Mouse (Mus musculus): ENCODE measurements around the gene Maco1. TPM values are rescaled to one million over a fixed set of nuclear protein-coding genes. Genes with fewer than 3 reads are reported as not detected.
A peak's percentile ranks its signal among the peaks of the same experiment; 100 is the strongest.

Gene Maco1
- polyA plus RNA-seq, 1 experiment from 2014 or later, result 34.4 TPM

GRCm38 (mm10) chr4:134879410-134879981 lies 26.4 kb upstream of the Maco1 start:
- H3K4me3 ChIP-seq (ENCODE audit: low read depth, low read length), result peak overlapping the region; percentile 19; the same call in 1 of the 2 replicates
- TF ChIP-seq CTCF (IDR thresholded peaks at IDR 0.05; ENCODE audit: low read depth), result peak; percentile 79
- H3K9ac ChIP-seq, result no peak overlapping the region
- H3K36me3 ChIP-seq (ENCODE audit: insufficient read depth), result no peaks in the 10 kb centered on the region
- peak; percentile 85 for DNase-seq
- H3K9me3 ChIP-seq (ENCODE audit: low read depth, low read length), result no peaks in the 10 kb centered on the region
- ATAC-seq (ENCODE audit: insufficient read depth), result 0 out of 2 replicates have a peak, but pooled peaks have one; percentile 21
- H3K4me2 ChIP-seq, result peak overlapping the region; percentile 55
- peaks cover 3% of the 10 kb centered on the region; the same call in 1 of the 2 replicates for H3K4me1 ChIP-seq (ENCODE audit: insufficient read depth)
- H3K27ac ChIP-seq (ENCODE audit: low read depth), result no peak overlapping the region
- 5% methylated on average over 17 of the region's 17 CpGs for WGBS
- H3K27me3 ChIP-seq (ENCODE audit: insufficient read depth, low read length), result no peaks in the 10 kb centered on the region

DNA sequence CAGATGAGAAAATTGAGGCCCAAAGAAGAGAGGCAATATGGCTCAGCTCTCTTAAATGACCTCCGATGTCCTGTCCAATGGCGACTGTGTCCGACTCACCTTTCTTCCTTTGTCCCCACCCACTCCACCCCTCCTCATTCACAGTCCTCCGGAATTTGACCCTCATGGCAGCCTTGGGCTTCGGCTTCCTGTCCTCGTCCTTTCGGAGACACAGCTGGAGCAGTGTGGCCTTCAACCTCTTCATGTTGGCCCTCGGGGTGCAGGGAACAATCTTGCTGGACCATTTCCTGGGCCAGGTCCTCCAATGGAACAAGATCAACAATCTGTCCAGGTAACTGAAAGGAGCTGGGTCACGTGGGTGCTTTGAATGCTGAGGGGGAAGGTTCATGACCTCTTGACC lies 23.0 kb upstream of the Maco1 start:
- 77% methylated on average over 9 of the region's 9 CpGs for WGBS
- H3K36me3 ChIP-seq (ENCODE audit: insufficient read depth), result no peaks in the 10 kb centered on the region
- no peaks in the 10 kb centered on the region for H3K9me3 ChIP-seq (ENCODE audit: low read depth, low read length)
- ATAC-seq (ENCODE audit: insufficient read depth), result no peak
- no peak overlapping the region for H3K27ac ChIP-seq (ENCODE audit: low read depth)
- no peak for TF ChIP-seq CTCF (IDR thresholded peaks at IDR 0.05; ENCODE audit: low read depth)
- no peak overlapping the region for H3K4me2 ChIP-seq
- H3K9ac ChIP-seq, result no peak overlapping the region
- peaks cover 3% of the 10 kb centered on the region; the same call in 1 of the 2 replicates for H3K4me1 ChIP-seq (ENCODE audit: insufficient read depth)
- DNase-seq, result no peak
- H3K4me3 ChIP-seq (ENCODE audit: low read depth, low read length), result no peak overlapping the region
- H3K27me3 ChIP-seq (ENCODE audit: insufficient read depth, low read length), result no peaks in the 10 kb centered on the region

GRCm38 (mm10) chr4:134871950-134872349 lies 18.8 kb upstream of the Maco1 start:
- Histone ChIP-seq H3K9me3 (ENCODE audit: low read depth, low read length) (no peaks in the 10 kb centered on the region), H3K27ac (ENCODE audit: low read depth) (no peak overlapping the region), H3K4me3 (ENCODE audit: low read depth, low read length) (no peak overlapping the region), H3K9ac (no peak overlapping the region), H3K4me1 (ENCODE audit: insufficient read depth) (0 out of 2 replicates have a peak, but pooled peaks cover 3% of the 10 kb centered on the region), H3K27me3 (ENCODE audit: insufficient read depth, low read length) (peaks cover 22% of the 10 kb centered on the region), H3K36me3 (ENCODE audit: insufficient read depth) (no peaks in the 10 kb centered on the region), H3K4me2 (no peak overlapping the region)
- 32% methylated on average over 2 of the region's 2 CpGs for WGBS
- DNase-seq (no peak), ATAC-seq (ENCODE audit: insufficient read depth) (no peak)
- TF ChIP-seq CTCF (IDR thresholded peaks at IDR 0.05; ENCODE audit: low read depth), result no peak

DNA sequence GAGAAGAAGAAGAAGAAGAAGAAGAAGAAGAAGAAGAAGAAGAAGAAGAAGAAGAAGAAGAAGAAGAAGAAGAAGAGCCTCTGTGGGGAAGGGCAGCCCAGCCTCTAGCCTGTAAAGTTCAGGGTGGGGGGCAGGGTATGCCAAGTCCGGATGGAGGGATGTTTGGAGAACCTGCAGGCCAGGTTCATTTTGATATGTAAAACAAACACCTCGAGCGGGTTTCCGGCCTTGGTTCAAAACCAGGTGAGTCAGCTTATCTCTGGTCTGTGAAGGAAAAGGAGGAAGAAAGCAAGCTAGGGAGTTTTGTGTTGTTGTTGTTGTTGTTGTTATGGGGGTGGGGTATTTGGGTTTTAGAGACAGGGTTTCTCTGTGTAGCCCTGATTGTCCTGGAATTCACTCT lies 18.3 kb upstream of the Maco1 start:
- peaks cover 22% of the 10 kb centered on the region for H3K27me3 ChIP-seq (ENCODE audit: insufficient read depth, low read length)
- TF ChIP-seq CTCF (IDR thresholded peaks at IDR 0.05; ENCODE audit: low read depth), result no peak
- no peak overlapping the region for H3K4me2 ChIP-seq
- H3K4me1 ChIP-seq (ENCODE audit: insufficient read depth), result 0 out of 2 replicates have a peak, but pooled peaks cover 3% of the 10 kb centered on the region
- no peak overlapping the region for H3K9ac ChIP-seq
- WGBS, result 30% methylated on average over 4 of the region's 4 CpGs
- H3K4me3 ChIP-seq (ENCODE audit: low read depth, low read length), result no peak overlapping the region
- H3K36me3 ChIP-seq (ENCODE audit: insufficient read depth), result no peaks in the 10 kb centered on the region
- no peak overlapping the region for H3K27ac ChIP-seq (ENCODE audit: low read depth)
- H3K9me3 ChIP-seq (ENCODE audit: low read depth, low read length), result no peaks in the 10 kb centered on the region
- no peak for ATAC-seq (ENCODE audit: insufficient read depth)
- DNase-seq, result no peak

DNA sequence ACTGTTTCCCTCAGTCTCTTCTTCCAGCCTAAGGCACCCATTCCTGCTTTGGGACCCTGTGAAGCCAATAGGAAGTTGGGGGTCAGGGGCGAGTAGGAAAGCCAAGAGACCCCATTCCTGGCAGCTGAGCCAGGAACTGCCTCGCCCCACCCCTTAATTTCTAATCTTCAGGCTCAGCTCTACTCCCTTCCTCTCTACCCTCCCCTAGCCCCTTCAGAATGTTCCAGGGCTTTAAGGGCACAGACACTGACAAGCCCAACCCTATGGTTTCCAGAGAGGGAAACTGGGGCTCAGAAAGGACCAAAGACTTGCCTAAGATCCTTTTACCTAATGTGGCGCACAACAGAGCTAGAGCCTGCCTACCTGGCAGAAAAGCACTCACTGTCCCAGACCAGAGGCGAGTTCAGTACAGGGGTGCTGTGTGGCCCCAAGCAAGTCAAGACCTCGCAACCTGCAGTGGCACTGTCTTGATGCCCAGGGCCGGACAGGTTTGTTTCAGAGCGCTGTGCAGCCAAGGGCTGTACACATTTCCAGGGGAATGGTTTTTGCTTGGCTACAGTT lies 16.8 kb upstream of the Maco1 start:
- Histone ChIP-seq H3K27me3 (ENCODE audit: insufficient read depth, low read length) (peaks cover 22% of the 10 kb centered on the region), H3K9ac (peak overlapping the region; percentile 20), H3K36me3 (ENCODE audit: insufficient read depth) (no peaks in the 10 kb centered on the region), H3K9me3 (ENCODE audit: low read depth, low read length) (no peaks in the 10 kb centered on the region), H3K4me1 (ENCODE audit: insufficient read depth) (0 out of 2 replicates have a peak, but pooled peaks cover 3% of the 10 kb centered on the region), H3K4me3 (ENCODE audit: low read depth, low read length) (peak overlapping the region; percentile 12; the same call in 1 of the 2 replicates), H3K4me2 (peak overlapping the region; percentile 51), H3K27ac (ENCODE audit: low read depth) (no peak overlapping the region)
- no peak; the same call in 1 of the 2 replicates for ATAC-seq (ENCODE audit: insufficient read depth)
- no peak for TF ChIP-seq CTCF (IDR thresholded peaks at IDR 0.05; ENCODE audit: low read depth)
- 44% methylated on average over 7 of the region's 7 CpGs for WGBS
- DNase-seq, result no peak

GRCm38 (mm10) chr4:134869068-134869730 lies 16.1 kb upstream of the Maco1 start:
- H3K27me3 ChIP-seq (ENCODE audit: insufficient read depth, low read length), result peaks cover 22% of the 10 kb centered on the region
- peak overlapping the region; percentile 34; the same call in 1 of the 2 replicates for H3K27ac ChIP-seq (ENCODE audit: low read depth)
- H3K9ac ChIP-seq, result peak overlapping the region; percentile 20; the same call in 1 of the 2 replicates
- H3K4me1 ChIP-seq (ENCODE audit: insufficient read depth), result 0 out of 2 replicates have a peak, but pooled peaks cover 3% of the 10 kb centered on the region
- no peak for TF ChIP-seq CTCF (IDR thresholded peaks at IDR 0.05; ENCODE audit: low read depth)
- peak; percentile 33; the same call in 1 of the 2 replicates for ATAC-seq (ENCODE audit: insufficient read depth)
- H3K36me3 ChIP-seq (ENCODE audit: insufficient read depth), result no peaks in the 10 kb centered on the region
- WGBS, result 11% methylated on average over 16 of the region's 16 CpGs
- peak overlapping the region; percentile 51 for H3K4me2 ChIP-seq
- no peaks in the 10 kb centered on the region for H3K9me3 ChIP-seq (ENCODE audit: low read depth, low read length)
- peak overlapping the region; percentile 12; the same call in 1 of the 2 replicates for H3K4me3 ChIP-seq (ENCODE audit: low read depth, low read length)
- DNase-seq, result no peak

GRCm38 (mm10) chr4:134868490-134868889 lies 15.3 kb upstream of the Maco1 start:
- 28% methylated on average over 9 of the region's 9 CpGs for WGBS
- DNase-seq (no peak), ATAC-seq (ENCODE audit: insufficient read depth) (no peak)
- Histone ChIP-seq H3K9me3 (ENCODE audit: low read depth, low read length) (no peaks in the 10 kb centered on the region), H3K36me3 (ENCODE audit: insufficient read depth) (no peaks in the 10 kb centered on the region), H3K9ac (no peak overlapping the region; the same call in 1 of the 2 replicates), H3K4me3 (ENCODE audit: low read depth, low read length) (peak overlapping the region; percentile 3; the same call in 1 of the 2 replicates), H3K4me2 (peak overlapping the region; percentile 30; the same call in 1 of the 2 replicates), H3K27ac (ENCODE audit: low read depth) (peak overlapping the region; percentile 10; the same call in 1 of the 2 replicates), H3K4me1 (ENCODE audit: insufficient read depth) (0 out of 2 replicates have a peak, but pooled peaks cover 3% of the 10 kb centered on the region), H3K27me3 (ENCODE audit: insufficient read depth, low read length) (peaks cover 22% of the 10 kb centered on the region)
- no peak for TF ChIP-seq CTCF (IDR thresholded peaks at IDR 0.05; ENCODE audit: low read depth)

Data from lung, embryonic 14.5 days (tissue).